Mouse (Mus musculus): ENCODE results near the gene Zfand2b. TPM values are rescaled to one million over a fixed set of nuclear protein-coding genes. Genes with fewer than 3 reads are reported as not detected.

Gene Zfand2b
- polyA plus RNA-seq, 1 experiment, result 14.8 TPM

DNA sequence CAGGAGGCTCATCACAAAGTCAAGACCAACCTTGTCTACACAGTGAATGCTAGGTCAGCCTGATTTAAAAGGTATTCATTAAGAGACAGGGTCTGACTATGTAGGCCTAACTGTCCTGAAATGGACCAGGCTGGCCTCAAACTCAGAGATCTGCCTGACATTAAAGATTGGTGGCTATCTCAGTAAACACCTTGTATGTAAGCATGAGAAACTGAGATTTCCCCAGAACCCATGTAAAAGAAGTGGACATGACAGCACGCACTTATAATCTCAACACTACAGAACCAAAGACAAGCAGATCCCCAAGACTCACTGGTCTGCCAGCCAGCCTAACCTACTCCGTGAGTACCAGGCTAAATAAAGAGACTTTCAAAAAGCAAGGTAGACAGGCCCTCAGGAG lies 30.0 kb upstream of the Zfand2b start:
- no peak for TF ChIP-seq CTCF (IDR thresholded peaks at IDR 0.05; ENCODE audit: borderline replicate concordance, insufficient read depth, low read length)
- H3K4me1 ChIP-seq (ENCODE audit: control insufficient read depth, insufficient read depth, low read length), result no peaks in the 10 kb centered on the region
- H3K4me3 ChIP-seq (ENCODE audit: insufficient read depth, low read length), result no peak overlapping the region
- no peak overlapping the region for H3K27ac ChIP-seq (ENCODE audit: insufficient read depth, low read length)

DNA sequence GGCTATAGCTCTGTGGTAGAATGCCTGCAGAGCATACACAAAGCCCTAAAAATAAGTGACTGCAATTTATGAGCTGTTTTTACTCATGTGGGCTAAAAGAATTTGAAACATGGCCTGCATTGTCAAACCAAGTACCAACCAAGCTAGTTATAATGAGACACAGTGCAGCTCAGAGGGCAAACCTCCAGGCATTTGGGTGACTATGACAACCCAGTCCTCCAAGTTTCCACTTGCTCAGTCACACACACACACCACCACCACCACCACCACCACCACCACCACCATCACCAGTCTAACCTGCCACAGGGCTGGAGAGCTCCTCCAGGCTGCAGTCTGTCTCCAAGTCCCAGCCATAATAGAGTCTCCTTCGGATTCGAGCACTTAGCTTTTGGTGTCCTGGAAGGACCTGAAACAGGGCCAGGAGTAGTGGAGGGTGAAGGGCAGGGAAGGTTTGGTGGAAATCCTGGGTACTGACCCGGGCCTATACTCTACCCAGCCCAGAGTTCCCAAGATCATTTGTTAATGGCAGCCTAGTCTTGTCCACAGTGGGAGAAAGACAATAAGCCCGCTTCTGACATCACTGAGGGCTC lies 27.8 kb upstream of the Zfand2b start:
- TF ChIP-seq POLR2A (IDR thresholded peaks at IDR 0.05; ENCODE audit: low read depth, low read length) (no peak; the same call in 1 of the 2 replicates), CTCF (IDR thresholded peaks at IDR 0.05; ENCODE audit: borderline replicate concordance, insufficient read depth, low read length) (no peak)
- Histone ChIP-seq H3K4me3 (ENCODE audit: insufficient read depth, low read length) (peak overlapping the region; percentile 50), H3K4me1 (ENCODE audit: control insufficient read depth, insufficient read depth, low read length) (0 out of 2 replicates have a peak, but pooled peaks cover 6% of the 10 kb centered on the region), H3K27ac (ENCODE audit: insufficient read depth, low read length) (peak overlapping the region; percentile 87)

DNA sequence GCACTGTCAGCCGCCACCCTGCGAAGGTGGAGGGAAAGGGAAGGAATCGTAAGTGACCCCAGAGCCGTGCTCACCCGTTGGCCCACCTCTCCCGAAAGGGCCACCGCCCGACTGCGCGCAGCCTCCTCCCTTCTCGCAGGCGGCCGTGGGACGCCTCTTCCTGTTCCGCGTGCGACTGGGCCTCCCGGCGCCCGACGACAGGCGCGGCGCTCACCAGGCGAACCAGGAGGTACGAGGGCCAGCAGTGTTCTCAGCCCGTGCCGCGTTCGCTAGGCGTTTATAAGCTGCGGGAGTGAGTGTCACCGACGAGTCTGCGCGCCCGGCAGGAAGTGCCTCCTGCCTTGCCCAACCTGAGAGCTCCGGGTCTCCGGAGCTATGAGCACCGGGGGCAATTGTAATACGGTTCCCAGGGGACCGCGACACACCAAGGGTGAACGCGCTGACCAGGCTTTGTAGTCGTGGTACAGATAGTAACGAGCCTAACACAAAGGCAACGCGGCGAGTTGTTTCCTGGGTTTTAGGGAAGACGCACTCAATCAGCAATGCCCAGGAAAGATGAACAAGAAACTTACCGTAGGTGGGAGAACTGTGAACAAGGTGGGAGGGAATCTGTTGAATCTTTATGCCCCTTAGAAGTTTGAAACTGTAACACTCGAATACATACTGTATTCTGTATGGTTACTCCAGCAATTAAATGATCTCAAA lies 26.8 kb upstream of the Zfand2b start:
- peak overlapping the region; percentile 87 for H3K27ac ChIP-seq (ENCODE audit: insufficient read depth, low read length)

DNA sequence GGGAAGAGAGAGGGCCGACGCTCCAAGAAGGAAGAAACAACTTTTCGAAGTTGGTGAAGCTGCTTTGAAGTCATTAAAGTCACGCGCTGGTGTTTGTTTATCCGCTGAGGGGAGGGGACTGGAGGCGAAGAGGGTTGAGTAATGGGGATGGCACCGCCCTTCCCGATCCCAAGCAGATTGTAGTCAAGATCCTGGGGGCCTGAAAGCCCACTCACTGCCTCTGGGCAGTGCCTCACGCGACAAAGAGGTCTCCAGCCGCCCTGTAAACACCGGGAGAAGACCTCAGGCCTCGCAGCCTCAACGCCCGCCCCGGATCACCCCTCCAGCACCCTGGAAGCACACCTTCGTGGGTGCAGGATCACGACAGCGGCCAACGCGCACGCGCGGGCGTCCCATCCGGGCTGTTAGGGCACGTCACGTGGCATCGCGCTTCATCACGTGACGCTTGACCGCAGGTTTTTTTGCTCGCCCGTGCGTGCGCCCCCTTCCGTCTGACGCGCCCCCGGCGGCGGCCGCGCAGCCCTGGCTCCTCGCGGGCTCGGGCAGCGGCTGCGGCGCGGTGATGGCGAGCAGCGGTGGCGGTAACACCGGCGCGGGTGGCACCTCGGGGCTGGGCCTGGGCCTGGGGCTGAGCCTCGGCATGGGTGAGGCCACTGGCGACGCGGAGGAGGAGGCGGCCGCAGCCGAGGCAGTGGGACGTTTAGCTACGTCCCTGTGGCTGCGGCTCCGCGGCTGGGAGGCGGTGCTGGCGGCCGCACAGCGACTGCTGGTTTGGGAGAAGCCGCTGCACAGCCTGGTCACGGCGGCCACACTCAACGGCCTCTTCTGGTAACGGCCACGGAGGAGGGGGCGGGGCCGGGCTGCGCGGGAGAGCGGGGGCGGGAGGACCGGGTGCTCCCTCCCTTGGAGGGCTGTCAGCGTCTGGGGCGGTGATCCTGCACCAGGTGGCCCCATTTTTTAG lies 25.9 kb upstream of the Zfand2b start, which contains the start of the genes Cnppd1 and Retreg2:
Cnppd1 (minus strand) TSS at position 411 of the 961 bp plus-strand sequence.
Retreg2 (plus strand) TSS at position 478 of the 961 bp plus-strand sequence.
- H3K4me3 ChIP-seq (ENCODE audit: insufficient read depth, low read length), result peak within 1 kb of the TSS; percentile 59
- peak within 1 kb of the TSS; percentile 90 for H3K27ac ChIP-seq (ENCODE audit: insufficient read depth, low read length)
- 0 out of 2 replicates have a peak, but pooled peaks cover 6% of the 10 kb centered on the region for H3K4me1 ChIP-seq (ENCODE audit: control insufficient read depth, insufficient read depth, low read length)
- TF ChIP-seq POLR2A (IDR thresholded peaks at IDR 0.05; ENCODE audit: low read depth, low read length) (peak; percentile 91), CTCF (IDR thresholded peaks at IDR 0.05; ENCODE audit: borderline replicate concordance, insufficient read depth, low read length) (peak; percentile 71)

More for the DNA sequence above, 26.8 kb upstream of the Zfand2b start:
- Histone ChIP-seq H3K4me3 (ENCODE audit: insufficient read depth, low read length) (peak overlapping the region; percentile 50), H3K4me1 (ENCODE audit: control insufficient read depth, insufficient read depth, low read length) (0 out of 2 replicates have a peak, but pooled peaks cover 6% of the 10 kb centered on the region)
- TF ChIP-seq CTCF (IDR thresholded peaks at IDR 0.05; ENCODE audit: borderline replicate concordance, insufficient read depth, low read length) (no peak), POLR2A (IDR thresholded peaks at IDR 0.05; ENCODE audit: low read depth, low read length) (peak; percentile 87)

DNA sequence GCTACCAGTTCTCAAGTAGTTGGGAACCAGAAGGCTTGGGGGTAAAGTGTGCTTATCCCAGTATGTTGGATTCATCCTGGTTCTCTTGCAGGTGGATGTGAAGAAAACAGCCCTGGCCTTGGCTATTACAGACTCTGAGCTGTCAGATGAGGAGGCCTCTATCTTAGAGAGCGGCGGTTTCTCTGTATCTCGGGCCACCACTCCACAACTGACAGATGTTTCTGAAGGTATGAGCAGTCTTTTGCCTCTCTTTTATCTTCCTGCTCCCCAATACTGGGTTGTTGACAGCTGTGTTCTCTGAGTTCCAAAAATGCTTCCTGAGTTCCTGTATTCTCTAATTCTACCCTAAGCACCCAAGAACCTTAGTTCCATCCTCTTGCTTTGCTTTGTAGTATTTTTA lies 22.9 kb upstream of the Zfand2b start:
- TF ChIP-seq CTCF (IDR thresholded peaks at IDR 0.05; ENCODE audit: borderline replicate concordance, insufficient read depth, low read length) (no peak), POLR2A (IDR thresholded peaks at IDR 0.05; ENCODE audit: low read depth, low read length) (no peak)
- H3K4me1 ChIP-seq (ENCODE audit: control insufficient read depth, insufficient read depth, low read length), result 0 out of 2 replicates have a peak, but pooled peaks cover 6% of the 10 kb centered on the region
- no peak overlapping the region for H3K27ac ChIP-seq (ENCODE audit: insufficient read depth, low read length)
- H3K4me3 ChIP-seq (ENCODE audit: insufficient read depth, low read length), result no peak overlapping the region

DNA sequence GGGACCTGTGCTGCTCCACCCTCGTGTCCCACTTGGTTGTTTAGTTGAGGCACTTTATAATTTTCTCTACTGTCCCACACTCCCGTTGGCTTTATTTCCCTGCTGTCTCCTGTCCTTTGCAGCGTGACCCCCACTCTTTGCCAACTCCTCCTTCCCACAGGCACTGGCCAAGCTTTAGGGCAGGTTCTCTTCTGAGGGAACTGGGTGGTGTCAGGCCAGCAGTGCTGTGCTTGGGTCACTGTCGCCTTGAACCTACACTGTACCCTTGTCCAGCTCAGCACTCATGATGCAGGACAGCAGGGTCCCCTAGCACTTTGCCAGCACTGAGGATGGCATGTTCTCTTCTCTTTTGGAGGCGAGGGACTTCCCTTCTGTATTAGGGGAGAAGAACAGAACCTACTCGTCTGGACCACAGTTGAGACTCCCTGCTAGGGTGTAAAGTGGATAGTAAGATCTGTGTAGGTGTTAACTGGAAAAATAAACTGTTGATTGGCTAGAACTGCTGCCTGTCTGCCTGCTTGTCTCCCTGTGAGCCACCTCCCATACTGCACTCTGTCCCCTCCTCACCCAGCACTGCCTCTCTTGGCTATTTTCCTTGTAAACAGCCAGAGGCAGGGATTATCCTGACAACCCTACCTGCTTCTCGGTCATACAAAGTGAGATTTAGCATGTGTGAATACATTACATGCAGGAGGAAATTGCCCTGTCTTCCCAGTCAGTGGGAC lies 20.9 kb upstream of the Zfand2b start:
- no peak overlapping the region for H3K27ac ChIP-seq (ENCODE audit: insufficient read depth, low read length)
- H3K4me1 ChIP-seq (ENCODE audit: control insufficient read depth, insufficient read depth, low read length), result 0 out of 2 replicates have a peak, but pooled peaks cover 6% of the 10 kb centered on the region
- no peak for TF ChIP-seq CTCF (IDR thresholded peaks at IDR 0.05; ENCODE audit: borderline replicate concordance, insufficient read depth, low read length)
- no peak for TF ChIP-seq POLR2A (IDR thresholded peaks at IDR 0.05; ENCODE audit: low read depth, low read length)
- H3K4me3 ChIP-seq (ENCODE audit: insufficient read depth, low read length), result no peak overlapping the region

DNA sequence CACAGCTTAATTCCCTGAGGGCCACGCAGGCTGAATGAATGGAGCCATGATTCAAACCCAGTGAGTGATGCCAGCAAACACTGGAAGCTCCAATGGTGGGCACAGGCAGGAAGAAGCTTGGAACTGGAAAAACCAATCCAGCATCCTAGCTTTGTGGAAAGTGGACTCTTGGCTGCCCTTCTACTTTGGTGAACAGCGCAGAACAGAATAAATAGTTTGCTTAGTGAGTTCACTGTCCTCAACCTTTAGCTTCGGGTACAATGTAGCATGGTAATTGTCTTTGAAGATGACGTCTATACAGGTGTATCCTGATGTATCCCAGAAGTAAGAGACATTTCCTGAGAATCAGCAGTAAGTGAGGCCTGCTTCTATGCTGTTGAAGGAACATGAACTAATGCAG lies 19.7 kb upstream of the Zfand2b start:
- TF ChIP-seq CTCF (IDR thresholded peaks at IDR 0.05; ENCODE audit: borderline replicate concordance, insufficient read depth, low read length), result no peak
- TF ChIP-seq POLR2A (IDR thresholded peaks at IDR 0.05; ENCODE audit: low read depth, low read length), result no peak
- H3K4me3 ChIP-seq (ENCODE audit: insufficient read depth, low read length), result no peak overlapping the region
- H3K27ac ChIP-seq (ENCODE audit: insufficient read depth, low read length), result no peak overlapping the region

DNA sequence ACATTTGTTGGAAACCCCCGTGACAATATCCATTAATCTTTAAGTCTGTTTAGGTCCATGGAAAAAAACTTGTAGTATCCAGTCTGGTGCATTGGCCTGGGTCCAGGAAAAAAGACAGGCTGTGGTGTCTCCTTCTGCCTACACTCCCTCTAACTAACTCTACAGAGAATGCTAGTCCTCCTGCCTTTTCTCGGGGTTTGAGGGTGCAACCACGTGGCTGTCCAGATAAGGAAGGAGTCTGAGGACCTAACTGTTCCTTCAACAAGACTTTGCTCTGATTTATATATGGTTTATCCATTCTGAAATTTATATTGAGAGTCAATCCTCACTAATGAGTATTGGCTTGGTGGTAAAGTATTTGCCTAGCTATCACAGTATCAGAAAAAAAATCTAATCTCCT lies 12.6 kb upstream of the Zfand2b start:
- TF ChIP-seq POLR2A (IDR thresholded peaks at IDR 0.05; ENCODE audit: low read depth, low read length), result no peak
- TF ChIP-seq CTCF (IDR thresholded peaks at IDR 0.05; ENCODE audit: borderline replicate concordance, insufficient read depth, low read length), result no peak
- no peaks in the 10 kb centered on the region for H3K4me1 ChIP-seq (ENCODE audit: control insufficient read depth, insufficient read depth, low read length)
- no peak overlapping the region for H3K27ac ChIP-seq (ENCODE audit: insufficient read depth, low read length)
- no peak overlapping the region for H3K4me3 ChIP-seq (ENCODE audit: insufficient read depth, low read length)

More for the DNA sequence above, 19.7 kb upstream of the Zfand2b start:
- H3K4me1 ChIP-seq (ENCODE audit: control insufficient read depth, insufficient read depth, low read length), result 0 out of 2 replicates have a peak, but pooled peaks cover 6% of the 10 kb centered on the region

DNA sequence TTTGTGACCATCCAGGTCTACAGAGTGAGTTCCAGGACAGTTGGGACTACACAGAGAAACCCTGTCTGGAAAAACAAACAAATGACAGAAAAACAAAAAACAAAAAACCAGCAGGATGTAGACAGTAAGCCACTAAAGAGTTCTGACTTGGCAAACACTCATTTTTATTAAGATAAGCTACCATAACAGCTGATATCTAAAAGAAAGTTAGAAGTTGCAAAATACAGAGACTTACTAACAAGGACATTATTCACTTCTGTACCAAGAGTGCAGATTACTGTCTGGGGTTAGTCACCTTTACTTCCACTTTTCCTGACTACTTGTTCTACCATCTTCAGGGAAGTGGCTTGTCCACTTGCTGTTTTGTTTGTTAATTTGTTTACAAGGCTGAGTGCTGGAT lies 9.5 kb upstream of the Zfand2b start:
- Histone ChIP-seq H3K4me1 (ENCODE audit: control insufficient read depth, insufficient read depth, low read length) (no peaks in the 10 kb centered on the region), H3K27ac (ENCODE audit: insufficient read depth, low read length) (no peak overlapping the region), H3K4me3 (ENCODE audit: insufficient read depth, low read length) (no peak overlapping the region)
- TF ChIP-seq POLR2A (IDR thresholded peaks at IDR 0.05; ENCODE audit: low read depth, low read length) (no peak), CTCF (IDR thresholded peaks at IDR 0.05; ENCODE audit: borderline replicate concordance, insufficient read depth, low read length) (no peak)
